Mouse (Mus musculus) cerebellum, adult 9-11 months (tissue): ENCODE measurements around the gene Tinf2.

ENCODE experiments used
- DNase-seq: peaks from one replicate; pipeline ENCODE4 v3.0.0; 2022

The Tinf2 gene

GRCm38 (mm10) chr14:55681160-55682117 is at the start of gene Tinf2:
Gene Tinf2 (minus strand): TSS chr14:55681820.
- peak; percentile 98 for DNase-seq

DNA sequence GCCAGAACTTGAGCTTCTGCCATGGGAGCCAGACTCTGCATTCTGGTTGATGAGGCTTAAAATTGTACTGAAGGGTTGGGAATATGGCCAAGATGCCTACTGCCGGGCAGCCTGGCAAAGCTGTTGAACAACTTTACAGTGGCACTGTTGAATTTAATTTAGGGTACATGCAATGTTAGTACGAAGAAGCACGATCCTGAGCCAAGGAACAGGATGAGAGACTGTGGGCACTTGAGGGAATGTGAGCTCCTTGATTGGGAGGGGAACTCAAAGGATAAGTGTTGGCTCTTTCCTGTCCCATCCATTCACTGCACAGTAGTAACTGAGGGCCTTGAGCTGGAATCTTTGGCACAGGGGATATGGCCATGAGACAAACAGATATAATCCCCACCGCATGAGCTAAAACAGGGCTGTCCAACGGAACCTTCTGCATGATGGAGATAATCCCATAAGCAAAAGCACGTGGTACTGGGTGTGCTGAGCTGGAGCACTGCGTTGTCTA is 49.0 kb upstream of the Tinf2 start:
- no peak for DNase-seq

DNA sequence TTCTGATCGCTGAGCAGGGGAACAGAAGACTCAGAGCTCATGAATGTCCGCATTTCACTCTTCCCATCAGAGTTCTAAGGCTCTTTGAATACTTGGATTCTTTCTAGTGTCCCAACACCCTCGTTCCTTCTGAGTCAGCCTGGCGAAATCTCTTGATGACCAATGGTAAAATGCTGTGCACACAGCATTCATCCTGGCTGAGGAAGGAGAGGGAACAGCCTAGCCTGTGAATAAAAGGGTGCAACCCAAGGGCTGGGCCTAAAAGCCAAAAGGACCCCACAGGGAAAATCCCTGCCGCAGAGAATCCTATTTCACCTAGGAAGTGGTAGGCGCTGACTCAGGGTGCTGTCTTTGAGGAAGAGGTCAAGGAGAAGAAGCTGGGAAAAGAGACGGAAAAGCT is 48.5 kb upstream of the Tinf2 start:
- DNase-seq = no peak

DNA sequence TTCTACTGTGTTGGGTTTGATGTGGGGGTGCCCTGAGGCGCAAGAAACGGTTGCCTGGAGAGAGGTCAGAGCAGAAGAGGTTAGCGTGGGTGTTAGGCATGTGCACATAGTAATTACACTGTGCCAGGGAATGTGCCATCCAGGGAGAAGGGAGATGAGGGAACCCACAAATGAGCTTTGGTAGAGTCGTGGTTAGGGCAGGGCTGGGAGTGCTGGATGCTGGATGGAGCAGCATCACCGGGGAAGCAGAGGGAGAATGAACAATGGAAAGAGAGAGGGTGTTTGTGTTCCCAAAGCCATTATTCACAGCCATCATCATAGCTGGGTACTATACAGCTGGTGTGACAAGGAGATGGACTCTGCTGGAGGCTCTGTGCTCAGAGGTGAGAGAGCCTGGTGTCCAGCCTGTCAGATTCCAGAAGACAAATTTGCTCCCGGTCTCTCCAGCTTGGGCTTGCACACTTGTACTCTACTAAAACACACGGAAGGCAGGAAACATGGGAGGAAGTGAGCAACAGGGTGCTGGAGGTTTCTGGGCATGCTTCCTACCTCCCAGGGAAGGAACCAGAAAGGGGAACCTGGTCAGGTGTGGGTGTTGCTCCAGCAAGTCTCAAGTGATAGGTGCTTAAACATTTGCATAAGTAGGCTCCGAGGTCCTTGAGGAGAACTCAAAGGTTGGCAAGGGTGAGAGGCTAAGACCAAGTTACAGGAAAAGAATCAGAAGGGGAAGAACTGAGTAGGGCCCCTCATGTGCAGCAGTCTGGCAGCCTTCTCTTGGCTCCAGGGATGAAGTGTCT is 46.5 kb upstream of the Tinf2 start:
- no peak for DNase-seq

DNA sequence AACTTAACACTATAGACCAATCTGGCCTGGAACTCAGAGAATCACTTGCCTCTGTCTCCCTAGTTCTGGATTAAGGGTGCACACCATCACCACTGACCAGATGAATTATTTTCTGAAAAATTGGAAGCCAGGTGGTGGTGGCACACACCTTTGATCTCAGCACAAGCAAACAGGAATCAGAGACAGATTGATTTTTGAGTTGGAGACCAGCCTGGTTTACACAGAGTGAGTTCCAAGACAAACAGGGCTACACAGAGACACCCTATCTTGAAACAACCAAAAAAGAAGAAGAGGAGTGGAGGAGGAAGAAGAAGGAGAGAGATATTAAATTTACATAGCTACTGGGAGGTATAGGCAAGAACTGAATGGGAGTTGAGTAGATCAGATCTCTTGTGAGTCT is 44.6 kb upstream of the Tinf2 start:
- no peak for DNase-seq

DNA sequence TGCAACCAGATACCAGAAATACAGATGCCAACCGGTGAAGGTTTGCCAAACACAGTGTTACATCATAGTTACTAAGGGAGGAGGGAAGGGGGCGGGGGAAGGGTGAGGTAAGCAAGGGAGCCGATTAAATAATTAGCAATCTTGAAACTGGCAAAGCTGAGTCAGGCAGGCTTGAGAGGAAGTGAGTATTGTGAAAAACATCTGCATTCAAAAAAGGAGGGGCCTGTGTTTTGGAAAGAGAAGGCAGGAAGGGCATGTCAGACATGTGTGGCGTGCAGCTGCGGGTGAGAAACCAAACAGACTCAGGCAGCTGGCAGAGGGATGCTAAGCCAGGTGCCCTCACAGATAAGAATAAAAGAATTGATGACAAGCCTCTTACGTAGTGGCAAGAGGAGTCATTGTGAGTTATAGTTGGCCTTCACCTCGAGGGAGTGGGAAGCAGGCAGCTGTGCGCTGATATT is 42.8 kb upstream of the Tinf2 start:
- DNase-seq = no peak

- DNase-seq = no peak
Observed at GRCm38 (mm10) chr14:55723433-55723832, 41.8 kb upstream of the Tinf2 start.

- no peak for DNase-seq
Observed at GRCm38 (mm10) chr14:55722438-55722945, 40.9 kb upstream of the Tinf2 start.

DNA sequence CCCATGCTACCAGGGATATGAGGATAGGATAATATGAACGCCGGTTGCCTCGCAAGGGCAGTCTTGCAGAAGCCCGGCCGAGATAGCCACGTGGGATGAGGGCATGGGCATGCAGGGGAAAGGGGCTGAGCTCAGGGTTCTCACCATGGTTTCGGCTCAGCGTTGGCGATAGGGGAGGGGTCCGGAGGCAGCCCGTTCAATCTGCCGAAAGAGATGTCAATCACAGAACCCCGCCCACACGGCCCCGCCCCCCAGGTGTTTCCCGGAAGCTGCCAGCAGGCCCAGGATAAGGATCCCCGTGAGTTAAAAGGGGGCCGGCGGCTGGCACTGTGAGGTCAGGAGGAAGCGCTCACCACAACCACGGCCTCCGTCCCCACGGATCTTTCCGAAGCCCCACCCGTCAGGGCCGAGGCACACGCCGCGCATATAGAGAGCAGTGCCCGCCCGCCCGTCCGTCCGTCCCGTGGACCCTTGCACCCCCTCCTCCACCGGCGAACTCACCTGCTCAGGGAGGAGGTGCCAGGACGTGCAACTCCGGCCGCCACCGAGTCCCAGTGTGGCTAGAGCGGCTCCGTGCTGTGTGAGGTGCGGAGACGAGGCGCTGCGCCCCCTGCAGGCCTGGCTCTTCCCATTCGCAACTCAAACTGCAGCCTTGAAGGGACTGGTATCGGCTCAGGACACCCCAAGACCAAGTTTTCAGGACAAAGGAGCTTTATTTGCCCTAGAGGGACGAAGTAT is 40.2 kb upstream of the Tinf2 start, which contains the start of gene Rabggta:
Gene Rabggta (minus strand): TSS at position 564 of the 738 bp plus-strand sequence.
- peak; percentile 94 for DNase-seq

GRCm38 (mm10) chr14:55721076-55721475 is 39.5 kb upstream of the Tinf2 start:
- peak; percentile 24 for DNase-seq

DNA sequence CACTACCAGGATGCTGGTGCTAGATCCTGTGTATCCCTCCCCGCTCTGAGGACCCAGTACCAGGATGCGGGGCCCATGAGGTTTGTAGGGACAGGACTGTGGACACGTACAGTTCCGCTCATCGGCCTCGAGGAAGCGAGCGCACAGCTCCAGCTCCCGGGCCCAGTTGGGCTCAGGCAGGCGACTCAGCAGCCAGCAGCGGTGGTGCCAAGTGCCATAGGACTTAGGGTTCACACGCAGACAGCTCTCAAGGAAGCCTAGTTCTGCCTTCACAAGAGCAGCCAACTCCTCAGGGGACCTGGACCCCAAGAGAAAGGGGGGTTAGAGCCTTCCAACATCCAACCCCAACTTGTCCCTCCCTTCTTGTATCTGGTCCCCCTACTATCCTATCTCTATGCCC is 39.0 kb upstream of the Tinf2 start:
- DNase-seq = peak; percentile 34

DNA sequence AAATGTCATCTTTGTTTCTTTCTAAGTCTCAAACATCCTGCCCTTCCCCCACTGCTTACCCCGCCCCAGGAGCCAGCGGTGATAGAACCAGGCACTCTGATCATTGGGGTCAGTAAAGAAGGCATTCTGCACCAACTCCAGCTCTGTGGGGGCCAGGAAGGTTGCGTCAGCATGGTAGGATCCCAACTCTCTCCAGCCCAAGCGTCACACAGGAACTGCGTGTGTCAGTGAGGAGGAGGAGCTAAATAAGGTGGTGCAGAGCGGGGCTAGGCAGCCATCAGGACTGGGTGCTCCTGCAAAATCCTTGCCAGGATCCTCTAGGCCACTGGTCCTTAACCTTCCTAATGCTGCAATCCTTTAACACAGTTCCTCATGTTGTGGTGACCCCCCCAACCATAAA is 38.1 kb upstream of the Tinf2 start:
- no peak for DNase-seq

GRCm38 (mm10) chr14:55716884-55717283 is 35.3 kb upstream of the Tinf2 start:
- no peak for DNase-seq

DNA sequence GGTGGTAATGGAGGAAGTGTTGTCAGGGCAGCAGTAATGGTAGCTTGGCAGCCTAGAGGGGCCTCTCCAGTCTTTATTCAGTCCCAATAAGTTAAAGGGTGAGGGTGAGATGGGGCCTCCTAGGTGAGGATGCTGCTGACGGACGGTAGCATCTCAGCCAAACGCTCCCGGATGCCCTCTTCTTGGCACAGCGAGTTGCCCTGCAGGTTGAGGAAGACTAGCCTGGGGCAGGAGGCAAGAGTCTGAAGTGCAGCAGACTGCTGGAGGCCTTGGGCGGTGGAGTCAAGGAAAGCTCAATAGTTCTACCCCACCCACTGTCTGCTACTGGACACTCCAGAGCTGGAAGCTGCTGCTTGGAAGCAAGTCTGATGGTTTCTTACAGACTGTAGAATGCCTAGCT is 34.7 kb upstream of the Tinf2 start:
- DNase-seq = no peak

DNA sequence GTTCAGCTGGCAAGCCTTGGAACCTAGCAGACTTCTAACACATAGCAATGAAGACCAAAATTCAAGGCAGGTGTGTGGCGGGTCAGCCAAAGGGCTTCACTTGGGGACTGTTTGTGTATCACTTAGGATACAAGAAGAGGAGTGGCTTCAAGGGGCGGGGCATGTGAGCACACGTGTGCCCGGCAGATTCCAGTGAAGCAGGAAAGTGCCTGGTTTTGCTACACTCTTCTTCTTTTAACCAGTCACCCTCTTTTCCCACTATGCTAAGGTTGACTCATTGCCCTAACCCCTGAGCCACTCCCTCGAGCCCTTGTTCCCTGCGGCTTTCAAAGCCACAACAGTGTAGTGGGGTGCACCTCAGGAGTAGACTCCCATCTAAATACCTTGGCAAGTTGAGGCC is 33.3 kb upstream of the Tinf2 start:
- no peak for DNase-seq

GRCm38 (mm10) chr14:55713729-55714122 is 32.1 kb upstream of the Tinf2 start, which contains the start of gene Tgm1:
Gene Tgm1 (minus strand): TSS chr14:55713926.
- DNase-seq = no peak

DNA sequence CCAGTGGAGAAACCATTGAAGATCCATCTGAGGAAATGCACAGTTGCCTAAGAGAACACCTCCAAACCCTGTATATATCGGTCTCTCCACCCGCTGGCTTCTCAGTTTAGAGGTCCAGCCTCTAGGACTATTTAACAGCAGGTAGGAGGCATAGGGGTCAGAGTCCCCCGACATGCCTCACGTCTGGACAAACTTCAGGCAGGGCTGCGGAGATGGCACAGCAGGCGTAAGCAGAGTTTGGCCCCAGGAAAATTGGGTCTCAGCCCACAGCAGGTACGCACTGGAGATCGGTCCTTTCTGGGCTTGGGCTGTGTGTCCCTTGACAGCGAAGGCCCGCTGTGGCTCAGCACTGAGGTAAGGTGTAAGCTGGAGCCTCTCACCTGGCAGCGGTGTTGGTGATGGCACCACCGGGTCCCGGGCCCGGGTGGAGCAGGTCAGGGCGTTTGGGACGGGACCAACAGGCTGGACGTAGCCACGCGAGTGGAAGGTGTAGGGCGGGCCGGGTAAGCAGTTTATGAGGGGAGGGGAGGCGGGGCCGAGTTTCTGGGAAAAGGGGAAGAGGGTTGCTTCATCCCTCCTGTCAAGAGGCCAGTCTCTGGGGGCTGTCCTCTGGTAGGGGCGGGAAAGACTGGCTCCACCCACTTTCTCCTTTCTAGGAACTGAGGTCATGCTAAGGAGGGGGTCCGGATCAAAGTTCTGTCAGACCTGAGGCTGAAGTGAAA is 31.5 kb upstream of the Tinf2 start:
- no peak for DNase-seq

GRCm38 (mm10) chr14:55711786-55712185 is 30.2 kb upstream of the Tinf2 start:
- no peak for DNase-seq

DNA sequence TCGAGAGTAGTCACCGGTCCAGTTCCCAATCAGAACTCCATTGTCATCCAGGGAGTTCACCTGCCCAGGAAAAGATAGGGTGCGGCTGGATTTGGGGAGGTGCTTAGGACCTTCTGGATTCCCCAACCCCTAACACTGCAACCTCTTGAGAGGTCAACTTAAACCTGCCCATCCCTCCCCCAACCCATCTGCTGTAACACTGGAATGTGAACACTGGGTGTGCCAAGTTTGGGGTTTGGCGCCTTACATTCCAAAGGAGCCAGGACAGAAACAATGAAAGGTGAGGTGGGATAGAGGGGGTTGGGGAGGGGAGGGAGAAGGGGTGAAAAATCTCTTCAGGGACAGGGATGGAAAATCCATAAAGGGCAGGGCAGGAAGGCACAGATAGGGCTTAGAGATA is 27.9 kb upstream of the Tinf2 start:
- no peak for DNase-seq

DNA sequence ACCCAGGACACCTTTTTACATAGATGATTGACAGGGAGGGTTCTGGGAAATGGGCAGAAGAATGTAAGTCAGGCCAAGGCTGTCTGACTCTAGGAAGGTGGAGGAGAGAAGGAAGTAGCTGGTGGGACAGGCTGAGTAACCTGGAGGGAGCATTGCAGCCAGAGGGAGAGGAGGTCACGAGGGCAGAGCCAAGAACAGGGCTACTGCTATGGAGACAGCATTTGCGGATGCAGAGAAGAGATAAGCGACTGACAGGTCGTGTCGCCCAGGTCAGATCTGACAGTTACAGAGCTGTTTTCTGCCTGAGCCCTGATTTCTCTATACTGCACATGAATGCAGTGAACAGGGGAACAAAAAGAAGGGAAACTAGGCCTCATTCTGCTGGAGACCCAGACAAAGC is 25.8 kb upstream of the Tinf2 start:
- DNase-seq = no peak

- no peak for DNase-seq
Observed at GRCm38 (mm10) chr14:55706051-55706600, 24.5 kb upstream of the Tinf2 start.
